Mouse (Mus musculus) lung, adult 2 months (tissue): Measurements from ENCODE around the gene Tcirg1.

Experiments
- CTCF ChIP-seq: fragments of 200-500 bp; IDR thresholded peaks from 2 replicates; pipeline ENCODE4 v1.5.1; 2011; ENCODE audit warnings: mild to moderate bottlenecking, low read length, control low read depth; ENCODE audit not compliant: insufficient read depth
- POLR2A ChIP-seq: fragments of 200-500 bp; IDR thresholded peaks from 2 replicates; pipeline ENCODE4 v1.6.1; 2011; ENCODE audit warnings: low read depth, mild to moderate bottlenecking, control low read depth, low read length, borderline replicate concordance; ENCODE audit errors: extremely low read depth

DNA sequence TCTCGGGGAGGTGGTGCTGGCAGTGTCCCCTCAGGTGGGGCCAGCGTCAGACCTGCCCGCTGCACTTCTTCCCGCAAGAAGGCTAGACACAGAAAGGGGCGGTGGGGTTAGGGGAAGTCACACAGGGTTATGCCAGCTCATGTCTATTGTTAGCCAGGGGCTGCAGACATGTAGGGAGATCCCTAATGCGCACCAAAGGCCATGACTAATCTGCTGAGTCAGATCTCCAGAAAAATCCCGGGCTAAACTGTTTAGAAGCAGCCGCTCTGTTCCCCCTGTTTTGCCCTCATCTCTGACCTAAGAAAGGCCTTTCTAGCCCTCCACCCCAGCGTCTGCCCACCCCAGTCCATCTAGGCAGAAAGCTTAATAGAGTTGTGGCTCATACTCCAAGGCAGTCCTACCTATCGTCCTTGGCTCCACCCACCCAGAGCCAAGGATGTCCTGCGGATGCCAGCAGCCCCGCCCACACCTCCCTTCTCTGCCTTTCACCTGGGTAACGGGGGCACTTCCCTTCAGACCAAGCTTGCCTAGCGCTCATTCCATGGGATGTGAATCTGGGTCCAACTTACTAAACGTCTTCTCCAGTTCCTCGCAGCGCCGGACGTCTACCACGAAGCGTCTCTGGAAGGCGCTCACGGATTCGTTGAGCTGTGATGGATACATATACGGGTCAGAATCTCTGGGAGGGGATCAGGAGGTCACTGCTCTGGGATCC, 3.1 kb downstream of the Tcirg1 start:
- TF ChIP-seq POLR2A = no peak
- TF ChIP-seq CTCF = no peak
